Mouse (Mus musculus) CH12.LX (cell line): Measurements from ENCODE around the gene Ctnna2. TPM values are rescaled to one million over a fixed set of nuclear protein-coding genes. Genes with fewer than 3 reads are reported as not detected.

Experiments
- DNase-seq: peaks from one replicate; pipeline ENCODE4 v3.0.0-alpha.2; 2013; ENCODE audit errors: extremely low read depth
- H3K27ac ChIP-seq: 2 replicates; pipeline ENCODE4 v1.5.1; 2012; ENCODE audit warnings: low read depth, mild to moderate bottlenecking, control low read depth, moderate library complexity; ENCODE audit not compliant: insufficient read depth
- H3K27me3 ChIP-seq: replicated peaks from 2 replicates; pipeline ENCODE3; 2012; ENCODE audit warnings: inconsistent platforms
- H3K36me3 ChIP-seq, 2 experiments: replicated peaks in 1 of 2; 2 replicates each; pipeline versions ENCODE3 to v1.6.1; 2012; ENCODE audit warnings: inconsistent platforms in 1 of 2, low read length in 1 of 2, mild to moderate bottlenecking in 1 of 2, mixed read lengths in 1 of 2, moderate library complexity in 1 of 2; ENCODE audit not compliant: control insufficient read depth in 1 of 2, insufficient read depth in 1 of 2
- H3K4me1 ChIP-seq, 2 experiments: 2 replicates each; pipeline ENCODE4 v1.6.1; 2012; ENCODE audit warnings: inconsistent platforms in 1 of 2, moderate library complexity in 1 of 2; ENCODE audit not compliant: insufficient read depth in 2 of 2, control insufficient read depth in 1 of 2
- H3K4me2 ChIP-seq: 2 replicates; pipeline ENCODE4 v1.6.1; 2012; ENCODE audit warnings: low read depth, mild to moderate bottlenecking, control low read depth; ENCODE audit not compliant: poor library complexity, insufficient read depth, severe bottlenecking
- H3K4me3 ChIP-seq, 3 experiments: fragments of 150-350 bp in 1 of 3; sonication (generic) in 1 of 3; replicated peaks in 1 of 3; 2 replicates each; pipeline versions ENCODE3 to v1.5.1; 2011 to 2012; ENCODE audit warnings: low read depth in 2 of 3, low read length in 2 of 3, mild to moderate bottlenecking in 2 of 3, moderate library complexity in 2 of 3, control low read depth in 1 of 3, improper control_type of control experiment in 1 of 3, inconsistent platforms in 1 of 3, mixed read lengths in 1 of 3; ENCODE audit not compliant: poor library complexity in 1 of 3
- H3K79me2 ChIP-seq: replicated peaks from 2 replicates; pipeline ENCODE4 v1.6.1; 2012; ENCODE audit warnings: mild to moderate bottlenecking, moderate library complexity; ENCODE audit not compliant: control insufficient read depth, poor library complexity, insufficient read depth, severe bottlenecking; ENCODE audit errors: extremely low read depth
- H3K9ac ChIP-seq: 2 replicates; pipeline ENCODE4 v1.6.1; 2012; ENCODE audit warnings: low read depth, mild to moderate bottlenecking, control low read depth, moderate library complexity; ENCODE audit not compliant: insufficient read depth
- H3K9me3 ChIP-seq: replicated peaks from 2 replicates; pipeline ENCODE3; 2012; ENCODE audit warnings: low read length, inconsistent platforms, mixed read lengths
- CHD1 ChIP-seq: IDR thresholded peaks from 2 replicates; pipeline ENCODE4 v1.6.1; 2012; ENCODE audit warnings: low read depth, low read length, improper control_type of control experiment, inconsistent platforms
- CHD2 ChIP-seq: IDR thresholded peaks from 2 replicates; pipeline ENCODE4 v1.6.1; 2011; ENCODE audit warnings: low read length, improper control_type of control experiment
- CTCF ChIP-seq, 2 experiments: IDR thresholded peaks in 1 of 2; conservative IDR thresholded peaks in 1 of 2; 2 replicates each; pipeline ENCODE4 v1.5.1; 2011 to 2012; ENCODE audit warnings: low read depth in 2 of 2, low read length in 2 of 2, improper control_type of control experiment in 1 of 2, inconsistent platforms in 1 of 2, mild to moderate bottlenecking in 1 of 2, moderate library complexity in 1 of 2
- ETS1 ChIP-seq: conservative IDR thresholded peaks from 2 replicates; pipeline ENCODE4 v1.6.1; 2012; ENCODE audit warnings: low read depth, mild to moderate bottlenecking, inconsistent platforms, low read length, improper control_type of control experiment, moderate library complexity
- IRF4 ChIP-seq: IDR thresholded peaks from 2 replicates; pipeline ENCODE4 v1.6.1; 2014; ENCODE audit warnings: low read depth, mild to moderate bottlenecking, inconsistent platforms, low read length, improper control_type of control experiment
- JUND ChIP-seq: conservative IDR thresholded peaks from 2 replicates; pipeline ENCODE4 v1.6.1; 2011; ENCODE audit warnings: low read depth, low read length, improper control_type of control experiment
- KAT2A ChIP-seq: IDR thresholded peaks from 2 replicates; pipeline ENCODE4 v1.6.1; 2012; ENCODE audit warnings: low read length, improper control_type of control experiment, inconsistent platforms; ENCODE audit not compliant: insufficient replicate concordance
- MAFK ChIP-seq: IDR thresholded peaks from 2 replicates; pipeline ENCODE4 v1.6.1; 2011; ENCODE audit warnings: low read length, improper control_type of control experiment; ENCODE audit not compliant: insufficient replicate concordance
- MAX ChIP-seq: IDR thresholded peaks from 2 replicates; pipeline ENCODE4 v1.6.1; 2011; ENCODE audit warnings: low read length, improper control_type of control experiment
- MEF2A ChIP-seq: IDR thresholded peaks from 2 replicates; pipeline ENCODE4 v1.6.1; 2014; ENCODE audit warnings: low read depth, mild to moderate bottlenecking, inconsistent platforms, low read length, improper control_type of control experiment, borderline replicate concordance
- PAX5 ChIP-seq: IDR thresholded peaks from 2 replicates; pipeline ENCODE4 v1.6.1; 2012; ENCODE audit warnings: low read length, inconsistent platforms, mixed read lengths
- POLR2AphosphoS2 ChIP-seq: IDR thresholded peaks from 2 replicates; pipeline ENCODE4 v1.6.1; 2011; ENCODE audit warnings: low read depth, low read length, improper control_type of control experiment
- RAD21 ChIP-seq: IDR thresholded peaks from 2 replicates; pipeline ENCODE4 v1.6.1; 2011; ENCODE audit warnings: low read depth, mild to moderate bottlenecking, low read length, improper control_type of control experiment, moderate library complexity
- RCOR1 ChIP-seq: conservative IDR thresholded peaks from 2 replicates; pipeline ENCODE4 v1.6.1; 2012; ENCODE audit warnings: low read depth, mild to moderate bottlenecking, inconsistent platforms, low read length, improper control_type of control experiment
- SIN3A ChIP-seq: IDR thresholded peaks from 2 replicates; pipeline ENCODE4 v1.6.1; 2012; ENCODE audit warnings: low read length, improper control_type of control experiment, inconsistent platforms
- USF1 ChIP-seq: IDR thresholded peaks from 2 replicates; pipeline ENCODE4 v1.6.1; 2014; ENCODE audit warnings: low read depth, mild to moderate bottlenecking, inconsistent platforms, low read length, improper control_type of control experiment
- USF2 ChIP-seq: conservative IDR thresholded peaks from 2 replicates; pipeline ENCODE4 v1.6.1; 2011; ENCODE audit warnings: low read depth, low read length, improper control_type of control experiment
- ZC3H11A ChIP-seq: IDR thresholded peaks from 2 replicates; pipeline ENCODE4 v1.6.1; 2012; ENCODE audit warnings: low read depth, mild to moderate bottlenecking, inconsistent platforms, low read length, improper control_type of control experiment
- ZMIZ1 ChIP-seq: IDR thresholded peaks from 2 replicates; pipeline ENCODE4 v1.6.1; 2012; ENCODE audit warnings: low read depth, mild to moderate bottlenecking, inconsistent platforms, low read length, improper control_type of control experiment
- ZNF384 ChIP-seq: IDR thresholded peaks from 2 replicates; pipeline ENCODE4 v1.6.1; 2012; ENCODE audit warnings: low read depth, low read length, improper control_type of control experiment, inconsistent platforms
- dilution Hi-C: fragments of 300-500 bp; cut with MboI; formaldehyde crosslinking; loops from 2 replicates; pipeline ENCODE4 v1.14.3; 2020; ENCODE audit warnings: low sequenced_read_pairs; ENCODE audit not compliant: extremely low pct_unique_long_range_greater_than_20kb, extremely low pct_ligation_motif_present
- in situ Hi-C: fragments of 300-500 bp; cut with MboI; formaldehyde crosslinking; loops from 3 replicates; pipeline ENCODE4 v1.14.3; 2019; ENCODE audit warnings: low sequenced_read_pairs, low pct_ligation_motif_present, low pct_unique_long_range_greater_than_20kb, mixed read lengths
- polyA plus RNA-seq: library from polyadenylated mRNA; unstranded; fragments of >175 nt; gene quantifications from 2 replicates; pipeline ENCODE4 v1.2.1, GENCODE M21; 2012; ENCODE audit warnings: low read depth; ENCODE audit not compliant: insufficient read length
- total RNA-seq, 2 experiments: library from RNA; depleted of rRNA; stranded (reverse); fragments of 300-350 nt in 1 of 2; fragments of >200 nt in 1 of 2; gene quantifications; 2 replicates each; pipeline ENCODE4 v1.2.3; 2012 to 2014

Ctnna2 gene
- total and polyA plus RNA-seq, 3 experiments: not detected

DNA sequence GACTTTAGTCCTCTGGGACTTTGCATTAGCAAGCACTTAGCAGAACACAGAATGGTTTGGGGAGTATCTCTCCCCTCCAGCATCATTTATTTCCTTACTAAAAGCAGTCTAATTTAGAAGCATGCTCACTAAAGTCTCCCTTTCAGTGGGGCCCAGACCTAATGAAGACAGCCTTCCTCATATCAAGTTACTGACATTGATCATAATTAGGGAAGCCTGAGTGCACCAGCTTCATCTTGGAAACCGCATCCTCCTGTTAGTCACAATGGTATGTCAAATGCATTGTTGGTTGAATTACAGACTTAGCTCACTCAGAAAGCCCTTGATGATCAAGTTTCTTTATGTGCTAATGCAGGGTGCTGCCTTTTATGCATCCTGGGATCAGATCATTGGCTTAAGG is 236.5 kb downstream of the Ctnna2 start:
- dilution Hi-C loops: no loop called here
- in situ Hi-C loops: no loop called here
- TF ChIP-seq CHD1 (no peak), SIN3A (no peak), USF2 (no peak), USF1 (no peak), ZMIZ1 (no peak), MEF2A (no peak), RCOR1 (no peak), RAD21 (no peak)
- no peaks in the 10 kb centered on the region for H3K36me3 ChIP-seq
- H3K9me3 ChIP-seq: peaks cover 36% of the 10 kb centered on the region
- H3K9ac ChIP-seq: no peak overlapping the region
- no peaks in the 10 kb centered on the region for H3K27me3 ChIP-seq
- H3K27ac ChIP-seq: no peak overlapping the region
- no peaks in the 10 kb centered on the region for H3K4me1 ChIP-seq
- H3K79me2 ChIP-seq: no peaks in the 10 kb centered on the region
- no peak overlapping the region for H3K4me2 ChIP-seq
- H3K4me3 ChIP-seq: no peak overlapping the region
- DNase-seq: no peak

DNA sequence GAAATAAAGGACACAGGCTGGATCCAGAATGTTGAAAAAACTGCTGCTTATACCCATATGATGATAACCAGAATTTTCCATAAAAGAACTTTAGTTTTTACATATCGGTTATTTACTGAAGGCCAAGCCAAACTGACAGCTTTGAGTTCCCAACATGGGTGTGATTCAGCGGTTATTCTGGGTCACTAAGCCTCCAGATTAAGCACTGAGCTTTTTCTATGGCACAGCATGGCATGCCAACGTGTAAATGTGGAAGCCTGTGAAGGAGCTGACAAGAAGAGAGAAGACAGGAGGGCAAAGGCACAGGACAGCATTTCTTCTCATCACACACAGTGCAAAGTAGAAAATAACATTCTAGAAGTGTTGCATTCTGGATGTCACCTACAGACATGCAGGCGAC is 240.9 kb downstream of the Ctnna2 start:
- no peak overlapping the region for H3K4me2 ChIP-seq
- H3K9me3 ChIP-seq: peaks cover 38% of the 10 kb centered on the region
- H3K36me3 ChIP-seq: no peaks in the 10 kb centered on the region
- no peaks in the 10 kb centered on the region for H3K4me1 ChIP-seq
- TF ChIP-seq USF2 (no peak), CHD2 (no peak), JUND (no peak), ZMIZ1 (no peak), MEF2A (no peak)
- no peak for DNase-seq
- H3K27me3 ChIP-seq: no peaks in the 10 kb centered on the region
- H3K4me3 ChIP-seq: no peak overlapping the region
- H3K27ac ChIP-seq: no peak overlapping the region
- no peaks in the 10 kb centered on the region for H3K79me2 ChIP-seq
- in situ Hi-C loops (no loop called here), dilution Hi-C loops (no loop called here)
- no peak overlapping the region for H3K9ac ChIP-seq

DNA sequence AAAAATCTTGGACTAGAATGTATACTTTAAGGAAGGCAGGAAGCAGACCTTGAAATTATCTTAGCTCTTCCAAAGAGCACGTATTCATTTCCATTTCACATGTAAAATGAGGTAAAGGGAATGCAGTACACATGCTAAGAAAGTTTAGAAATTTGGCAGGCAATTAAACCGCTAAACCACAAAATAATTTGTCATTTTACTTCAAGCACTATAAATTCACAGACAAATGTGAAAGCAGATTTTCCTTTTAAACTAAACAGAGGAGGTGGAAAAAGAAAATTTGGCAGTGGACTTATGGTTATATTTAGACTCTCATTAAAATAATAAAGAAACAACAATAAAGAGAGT is 254.6 kb downstream of the Ctnna2 start:
- H3K4me3 ChIP-seq: no peak overlapping the region
- no peak overlapping the region for H3K9ac ChIP-seq
- H3K27ac ChIP-seq: no peak overlapping the region
- H3K4me2 ChIP-seq: no peak overlapping the region
- dilution Hi-C loops: no loop called here
- no peaks in the 10 kb centered on the region for H3K4me1 ChIP-seq
- TF ChIP-seq IRF4 (no peak), KAT2A (no peak), USF1 (no peak), MEF2A (no peak), RAD21 (no peak), MAX (no peak), ETS1 (no peak), POLR2AphosphoS2 (no peak), PAX5 (no peak), CHD2 (no peak), ZNF384 (no peak), ZC3H11A (no peak), MAFK (no peak), CTCF (conservative IDR thresholded peaks at IDR 0.05 in 1 of 2, IDR thresholded peaks at IDR 0.05 in 1 of 2; ENCODE audit: low read depth in 2 of 2, low read length in 2 of 2) (no peak)
- H3K9me3 ChIP-seq: peaks cover 32% of the 10 kb centered on the region
- H3K27me3 ChIP-seq: no peaks in the 10 kb centered on the region
- no peak for DNase-seq
- no peaks in the 10 kb centered on the region for H3K36me3 ChIP-seq
- in situ Hi-C loops: no loop called here
- H3K79me2 ChIP-seq: no peaks in the 10 kb centered on the region
